Mouse (Mus musculus) layer of hippocampus, postnatal 14 days (tissue): ENCODE results near the gene Plrg1. TPM values are rescaled to one million over a fixed set of nuclear protein-coding genes. Genes with fewer than 3 reads are reported as not detected.

Experiments used
- DNase-seq, 2 experiments: peaks; one replicate each; pipeline ENCODE4 v3.0.0; 2021 to 2022; ENCODE audit warnings: low spot score in 2 of 2, mixed read lengths in 1 of 2
- total RNA-seq, 2 experiments: library from RNA; stranded (reverse); gene quantifications; 2 replicates each; pipeline ENCODE4 v1.2.3; 2021

Gene Plrg1
- total RNA-seq, 2 experiments from 2014 or later = 43.6 to 44.4 TPM

DNA sequence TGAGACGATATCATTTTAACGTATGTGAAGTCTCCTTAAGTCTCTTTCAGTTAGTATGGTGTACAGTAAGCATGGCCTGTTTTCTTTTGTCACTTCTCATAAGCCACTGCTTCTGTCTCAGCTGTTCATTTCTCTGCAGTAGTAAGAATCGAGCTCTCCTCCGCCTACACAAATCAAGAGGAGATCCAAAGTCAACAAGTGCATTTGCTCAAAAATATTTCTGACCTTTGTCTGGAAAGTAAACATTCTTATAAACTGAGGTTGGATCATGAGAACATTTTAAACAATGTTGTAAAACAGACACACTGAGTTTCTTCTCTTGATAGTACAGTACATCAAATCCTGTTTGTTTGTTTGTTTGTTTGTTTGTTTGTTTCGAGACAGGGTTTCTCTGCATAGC, 4.7 kb upstream of the Plrg1 start:
- no peak for DNase-seq

GRCm38 (mm10) chr3:83052102-83052501, 3.2 kb upstream of the Plrg1 start:
- no peak for DNase-seq

DNA sequence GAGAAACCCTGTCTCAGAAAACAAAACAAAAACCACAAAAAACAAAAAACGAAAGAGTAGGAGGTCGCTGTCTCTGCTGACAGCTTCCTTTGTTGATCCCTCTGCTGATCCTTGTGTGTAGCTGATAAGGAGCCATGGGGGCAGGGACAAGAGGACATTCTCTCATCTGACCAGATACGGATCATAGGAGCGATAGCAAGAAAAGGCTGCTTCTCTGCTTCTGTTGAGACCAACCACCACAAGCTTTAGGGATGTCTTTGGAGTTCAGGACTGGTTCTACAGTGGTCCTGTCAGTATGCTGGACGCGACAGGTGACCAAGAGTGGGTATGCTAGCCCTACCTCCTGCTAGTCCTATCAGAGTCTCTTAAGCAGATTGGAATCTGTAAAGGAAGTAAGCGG, 2.2 kb upstream of the Plrg1 start:
- no peak for DNase-seq

DNA sequence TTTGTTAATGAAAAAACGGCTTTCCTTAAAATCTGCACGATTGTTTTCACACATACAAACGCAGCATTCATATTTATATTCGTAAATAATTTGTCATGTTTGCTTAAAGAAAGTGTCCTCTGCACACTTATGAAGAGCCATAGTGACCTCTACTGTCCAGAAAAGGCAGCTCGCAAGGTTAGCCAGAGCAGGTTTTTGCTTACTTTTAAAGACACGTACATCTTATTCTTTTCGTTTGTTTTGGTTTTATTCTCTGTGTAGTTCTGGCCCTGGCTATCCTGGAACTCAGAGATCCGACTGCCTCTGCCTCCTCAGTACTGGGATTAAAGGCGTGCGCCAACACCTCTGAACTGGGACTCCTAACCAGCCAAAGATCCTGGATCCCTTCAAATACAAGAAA, 1.6 kb upstream of the Plrg1 start:
- peak in 1 of 2 experiments; percentile 48 for DNase-seq

DNA sequence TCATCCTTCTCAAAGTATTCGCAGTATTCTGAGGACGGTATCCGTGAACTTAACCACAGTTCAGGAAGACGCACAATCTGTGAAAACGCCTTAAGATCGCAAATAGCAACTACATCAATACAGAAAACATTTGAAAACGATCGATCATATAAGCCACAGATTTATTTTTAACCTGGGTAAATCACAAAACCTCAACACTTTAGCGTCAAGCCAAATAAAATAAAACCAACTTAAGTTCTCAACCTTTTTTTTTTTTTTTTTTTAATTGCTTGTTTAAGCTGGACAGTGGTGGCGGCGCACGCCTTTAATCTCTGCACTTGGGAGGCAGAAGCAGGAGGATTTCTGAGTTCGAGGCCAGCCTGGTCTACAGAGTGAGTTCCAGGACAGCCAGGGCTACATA, 563 bp upstream of the Plrg1 start:
- DNase-seq = no peak

- DNase-seq = no peak
Measured at GRCm38 (mm10) chr3:83057046-83057445, 1.7 kb downstream of the Plrg1 start.

DNA sequence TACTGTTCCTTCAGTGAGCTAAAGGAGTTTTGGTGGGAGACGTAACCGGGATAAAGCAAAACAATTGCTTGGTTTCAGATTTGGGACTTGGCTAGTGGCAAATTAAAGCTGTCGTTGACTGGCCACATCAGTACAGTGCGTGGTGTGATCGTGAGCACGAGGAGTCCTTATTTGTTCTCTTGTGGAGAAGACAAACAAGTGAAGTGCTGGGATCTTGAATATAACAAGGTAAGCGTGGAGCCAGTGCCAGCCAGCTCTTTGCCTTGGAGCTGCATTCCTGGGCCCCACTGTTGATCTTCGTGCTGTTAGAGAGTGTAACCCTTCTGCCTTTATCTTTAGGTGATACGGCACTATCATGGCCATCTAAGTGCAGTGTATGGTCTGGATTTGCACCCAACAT, 12.6 kb downstream of the Plrg1 start:
- DNase-seq = no peak

DNA sequence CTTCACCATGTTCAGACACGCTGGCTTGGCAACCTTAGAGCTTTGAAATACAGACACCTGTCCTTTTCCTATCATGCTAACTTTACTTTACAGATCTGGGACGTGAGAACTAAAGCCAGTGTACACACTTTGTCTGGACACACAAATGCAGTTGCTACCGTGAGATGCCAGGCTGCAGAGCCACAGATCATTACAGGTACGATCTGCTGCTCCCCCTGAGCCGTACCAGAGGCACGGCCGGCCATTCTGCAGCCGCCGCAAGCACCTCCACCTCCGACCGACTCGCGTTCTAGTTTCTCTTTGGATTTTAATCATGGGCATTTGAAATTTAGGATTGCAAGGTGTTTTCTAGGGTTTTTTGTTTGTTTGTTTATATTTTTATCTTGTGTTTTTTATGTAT, 13.5 kb downstream of the Plrg1 start:
- no peak for DNase-seq

DNA sequence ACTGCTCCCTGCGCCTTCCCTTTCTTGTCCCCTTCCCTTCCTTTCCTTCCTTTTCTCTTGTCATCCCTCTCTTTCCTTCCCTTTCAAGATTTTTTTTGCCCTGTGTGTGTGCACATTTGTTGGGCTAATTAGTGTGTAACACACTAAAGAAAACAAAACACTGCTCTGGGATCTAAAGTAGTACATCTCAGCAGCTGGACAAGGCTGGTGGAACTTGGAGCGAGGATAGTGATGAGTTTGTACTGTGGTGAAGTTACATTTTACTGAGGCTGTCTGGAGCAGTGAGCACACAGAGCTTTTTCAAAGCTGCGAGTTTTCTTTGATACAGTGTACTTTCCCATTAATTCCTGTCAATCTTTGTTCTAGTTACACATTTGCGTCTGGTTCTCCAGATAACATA, 14.9 kb downstream of the Plrg1 start:
- DNase-seq = no peak

DNA sequence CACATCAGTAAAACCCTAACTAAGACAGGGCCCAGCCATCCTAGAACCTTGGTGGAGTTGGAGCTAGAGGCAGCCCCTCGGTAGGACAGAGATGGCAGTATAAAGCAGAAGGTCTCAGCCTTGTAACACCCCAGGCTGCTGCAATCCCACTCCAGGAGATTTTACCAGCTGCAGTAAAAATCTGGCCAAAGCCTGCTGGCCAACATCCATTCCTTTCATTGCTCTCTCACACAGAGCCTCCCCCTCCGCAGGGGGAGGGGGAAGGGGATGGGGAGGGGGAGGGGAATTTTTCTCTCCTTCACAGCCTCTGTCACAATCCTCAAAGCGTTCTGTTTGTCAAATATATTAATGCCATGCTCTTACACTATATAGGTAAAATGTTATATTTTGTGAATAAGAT, 21.2 kb downstream of the Plrg1 start:
- DNase-seq = peak in 1 of 2 experiments; percentile 26

- peak; percentile 41 to 62 for DNase-seq
Measured at GRCm38 (mm10) chr3:83080567-83081055, 25.3 kb downstream of the Plrg1 start.

DNA sequence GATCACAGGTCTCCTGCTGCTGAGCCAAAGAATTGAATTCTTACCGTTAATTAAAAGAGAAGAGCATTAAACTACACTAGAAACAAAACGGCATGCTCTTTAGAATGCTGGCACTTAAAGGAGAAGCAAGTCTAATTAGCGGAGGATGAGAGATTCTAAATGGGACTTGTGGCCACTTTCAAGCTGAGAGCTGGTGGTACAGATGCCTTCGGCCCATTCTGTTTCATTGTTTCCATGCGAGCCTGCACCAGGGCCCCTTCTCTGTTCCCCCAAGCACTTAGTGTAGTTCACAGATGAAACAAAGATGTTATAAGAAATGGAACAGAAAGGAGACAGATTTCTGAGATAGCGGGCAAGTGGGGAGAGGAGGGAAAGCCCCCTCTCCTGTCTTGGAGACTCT, 42.3 kb downstream of the Plrg1 start:
- DNase-seq = no peak

DNA sequence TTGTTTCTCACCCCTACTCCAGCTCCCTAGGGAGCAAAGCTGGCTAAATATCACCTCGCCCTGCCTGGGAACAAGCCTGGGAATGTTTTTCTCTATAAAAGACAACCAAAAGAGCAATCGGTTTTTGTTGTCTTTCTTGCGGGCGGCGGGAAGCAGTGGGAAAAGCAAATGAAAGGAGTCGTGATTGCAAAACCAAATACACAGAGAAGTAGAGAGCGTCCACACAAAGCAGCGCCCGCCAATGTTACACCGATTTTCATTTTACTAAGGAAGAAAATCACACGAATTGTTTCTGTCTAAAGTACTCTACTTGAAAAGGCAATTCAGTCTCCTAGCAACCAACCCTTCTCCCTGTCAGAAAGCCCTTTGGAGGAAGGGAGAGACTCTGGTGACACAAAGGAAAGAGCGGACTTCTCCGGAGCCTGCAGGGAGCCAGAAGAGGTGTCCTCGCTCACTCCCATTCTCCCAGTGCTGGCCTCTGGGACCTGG, 43.3 kb downstream of the Plrg1 start:
- DNase-seq = peak in 1 of 2 experiments; percentile 29

- DNase-seq = no peak
Measured at GRCm38 (mm10) chr3:83099139-83099538, 43.8 kb downstream of the Plrg1 start.

- DNase-seq = no peak
Measured at GRCm38 (mm10) chr3:83099651-83100050, 44.3 kb downstream of the Plrg1 start.

GRCm38 (mm10) chr3:83102286-83102685, 47.0 kb downstream of the Plrg1 start:
- DNase-seq = no peak

DNA sequence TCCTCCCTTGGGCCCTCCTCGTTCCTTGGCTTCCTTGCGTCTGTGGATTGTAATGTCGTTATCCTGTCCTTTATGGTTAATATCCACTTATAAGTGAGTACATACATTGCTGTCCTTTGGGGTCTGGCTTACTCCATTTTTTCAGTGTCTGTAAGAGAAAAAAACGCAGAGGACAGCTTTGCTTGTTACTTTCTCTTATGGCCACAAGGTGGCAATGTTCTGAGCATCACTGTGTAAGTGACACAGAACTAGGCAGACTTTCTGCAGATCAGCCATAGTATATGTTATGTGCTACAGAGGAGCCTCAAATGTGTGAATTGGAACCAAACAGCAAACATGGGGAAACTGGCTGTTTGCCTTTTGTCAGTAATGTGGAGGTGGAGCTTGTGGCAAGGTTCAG, 54.8 kb downstream of the Plrg1 start:
- peak in 1 of 2 experiments; percentile 38 for DNase-seq

DNA sequence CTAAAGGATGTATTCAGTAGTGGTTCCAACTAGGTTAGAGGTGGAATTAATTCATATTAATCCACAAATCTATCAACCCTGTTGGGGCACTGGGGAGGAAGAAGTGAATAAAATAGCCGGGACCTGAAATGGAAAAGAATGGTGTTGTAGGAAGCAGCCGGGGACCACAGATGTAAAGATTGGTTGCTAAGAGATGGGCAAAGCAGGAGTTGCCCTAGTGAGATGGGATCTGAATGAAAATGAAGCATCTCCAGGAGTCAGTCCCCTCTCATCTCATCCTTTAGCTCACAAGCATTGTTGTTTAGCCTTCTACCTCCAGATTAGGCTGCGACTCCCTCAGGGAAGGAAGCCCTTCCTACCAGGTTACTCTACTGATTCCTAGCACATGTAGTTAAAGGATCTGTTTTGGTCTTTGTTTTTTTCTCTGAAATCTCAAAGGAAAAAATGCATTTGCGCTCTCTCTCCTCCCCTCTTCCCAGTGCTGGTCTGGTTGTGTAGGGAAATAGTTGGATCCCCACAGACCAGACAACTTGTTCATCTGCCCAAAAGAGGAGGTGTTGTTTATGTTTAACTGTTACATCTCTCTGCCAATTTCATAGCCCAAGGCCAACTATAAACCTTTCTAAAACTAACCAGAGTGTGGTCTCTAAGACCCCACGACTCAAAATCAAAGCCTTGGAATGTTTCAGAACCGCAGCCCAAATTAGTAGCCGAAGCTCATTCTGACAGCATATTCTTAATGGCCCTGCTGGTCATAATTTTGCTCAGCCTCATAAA, 56.4 kb downstream of the Plrg1 start:
- DNase-seq = no peak

GRCm38 (mm10) chr3:83112869-83113268, 57.5 kb downstream of the Plrg1 start:
- DNase-seq = no peak

GRCm38 (mm10) chr3:83114946-83115345, 59.6 kb downstream of the Plrg1 start:
- no peak for DNase-seq

GRCm38 (mm10) chr3:83117592-83117991, 62.3 kb downstream of the Plrg1 start:
- DNase-seq = no peak
